Mouse (Mus musculus): ENCODE results near the gene Alkbh5. TPM values are rescaled to one million over a fixed set of nuclear protein-coding genes. Genes with fewer than 3 reads are reported as not detected.
"Not testable (repeated sequence)": the region's sequence is repeated elsewhere in the genome, so short reads cannot be mapped to it uniquely, and the experiment has no call there.

The Alkbh5 gene
- polyA plus RNA-seq, 1 experiment from 2014 or later = 23.6 TPM

DNA sequence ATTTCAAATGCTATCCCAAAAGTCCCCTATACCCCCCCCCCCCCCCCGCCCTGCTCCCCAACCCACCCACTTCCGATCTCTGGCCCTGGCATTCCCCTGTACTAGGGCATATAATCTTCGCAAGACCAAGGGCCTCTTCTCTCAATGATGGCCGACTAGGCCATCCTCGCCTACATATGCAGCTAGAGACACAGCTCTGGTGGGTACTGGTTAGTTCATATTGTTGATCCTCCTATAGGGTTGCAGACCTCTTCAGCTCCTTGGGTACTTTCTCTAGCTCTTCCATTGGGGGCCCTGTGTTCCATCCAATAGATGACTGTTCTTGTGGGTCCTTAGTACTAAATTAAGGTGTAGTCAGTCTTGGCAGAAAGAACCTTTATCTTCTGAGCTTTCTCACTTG is 7.0 kb downstream of the Alkbh5 start:
- WGBS (ENCODE audit: insufficient replicate concordance) = 80% methylated on average over 5 of the region's 5 CpGs
- Histone ChIP-seq H3K36me3 (peaks cover 42% of the 10 kb centered on the region), H3K4me1 (replicated peaks) (peaks cover 39% of the 10 kb centered on the region)
- DNase-seq; H3K27me3 ChIP-seq; ATAC-seq (ENCODE audit: low read depth); H3K4me3 ChIP-seq (replicated peaks); H3K9ac ChIP-seq; H3K9me3 ChIP-seq (replicated peaks); H3K27ac ChIP-seq; H3K4me2 ChIP-seq: not testable (repeated sequence)

DNA sequence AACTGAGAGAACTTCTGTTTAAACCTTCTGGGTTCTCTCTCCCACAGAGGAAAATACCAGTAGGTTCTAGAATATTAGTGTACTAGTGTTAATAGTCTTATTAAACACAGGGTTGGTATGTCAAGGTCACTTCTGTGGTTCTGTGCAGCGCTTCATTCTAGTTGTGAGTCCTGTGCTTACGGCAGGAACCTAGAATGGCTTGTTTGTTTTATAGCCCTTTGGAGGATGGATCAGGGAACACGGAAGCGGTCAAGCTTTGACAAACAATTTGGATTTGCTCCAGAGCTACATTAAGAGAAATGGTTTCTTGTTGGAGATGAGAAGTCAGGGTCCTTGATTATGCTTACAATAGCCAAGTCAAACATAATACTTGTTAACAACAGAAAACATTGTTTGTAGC is 9.3 kb downstream of the Alkbh5 start:
- Histone ChIP-seq H3K27ac (no peak overlapping the region), H3K9ac (no peak overlapping the region), H3K36me3 (peaks cover 63% of the 10 kb centered on the region), H3K4me1 (replicated peaks) (peaks cover 25% of the 10 kb centered on the region), H3K4me3 (replicated peaks) (no peak overlapping the region), H3K27me3 (no peaks in the 10 kb centered on the region), H3K9me3 (replicated peaks) (no peaks in the 10 kb centered on the region), H3K4me2 (no peak overlapping the region)
- ATAC-seq (ENCODE audit: low read depth) (no peak), DNase-seq (no peak)
- WGBS (ENCODE audit: insufficient replicate concordance) = 80% methylated on average over 4 of the region's 4 CpGs

DNA sequence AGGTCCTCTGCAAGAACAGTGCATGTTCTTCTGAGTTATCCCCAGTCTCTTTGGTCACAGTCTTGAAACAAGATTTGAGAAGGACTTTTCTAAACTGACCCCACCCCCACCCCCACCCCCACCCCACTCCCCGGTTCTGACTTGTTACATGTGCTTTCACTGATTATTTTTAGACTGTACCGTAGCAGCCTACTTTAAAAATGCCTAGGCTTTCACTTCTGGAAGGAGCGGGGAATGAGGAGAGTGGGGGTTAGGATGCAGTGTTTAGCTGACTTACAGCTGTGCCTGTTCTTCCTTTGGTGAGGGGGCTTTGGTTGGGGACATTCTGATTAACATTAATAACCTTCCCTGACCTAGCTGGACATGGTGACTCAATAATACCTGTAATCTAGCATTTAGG is 11.9 kb downstream of the Alkbh5 start:
- H3K9me3 ChIP-seq (replicated peaks) = no peaks in the 10 kb centered on the region
- DNase-seq (no peak), ATAC-seq (ENCODE audit: low read depth) (no peak)
- H3K36me3 ChIP-seq = peaks cover 73% of the 10 kb centered on the region
- WGBS (ENCODE audit: insufficient replicate concordance) = 84% methylated on average over 3 of the region's 3 CpGs
- peaks cover 14% of the 10 kb centered on the region for H3K4me1 ChIP-seq (replicated peaks)
- H3K4me2 ChIP-seq = no peak overlapping the region
- no peaks in the 10 kb centered on the region for H3K27me3 ChIP-seq
- no peak overlapping the region for H3K4me3 ChIP-seq (replicated peaks)
- no peak overlapping the region for H3K27ac ChIP-seq
- no peak overlapping the region for H3K9ac ChIP-seq

GRCm38 (mm10) chr11:60553091-60553490 is 16.9 kb downstream of the Alkbh5 start:
- H3K9ac ChIP-seq = no peak overlapping the region
- H3K4me2 ChIP-seq = no peak overlapping the region
- no peak overlapping the region for H3K4me3 ChIP-seq (replicated peaks)
- no peaks in the 10 kb centered on the region for H3K9me3 ChIP-seq (replicated peaks)
- H3K27me3 ChIP-seq = no peaks in the 10 kb centered on the region
- ATAC-seq (ENCODE audit: low read depth) = no peak
- no peak overlapping the region for H3K27ac ChIP-seq
- H3K4me1 ChIP-seq (replicated peaks) = no peaks in the 10 kb centered on the region
- no peak for DNase-seq
- peaks cover 96% of the 10 kb centered on the region for H3K36me3 ChIP-seq

DNA sequence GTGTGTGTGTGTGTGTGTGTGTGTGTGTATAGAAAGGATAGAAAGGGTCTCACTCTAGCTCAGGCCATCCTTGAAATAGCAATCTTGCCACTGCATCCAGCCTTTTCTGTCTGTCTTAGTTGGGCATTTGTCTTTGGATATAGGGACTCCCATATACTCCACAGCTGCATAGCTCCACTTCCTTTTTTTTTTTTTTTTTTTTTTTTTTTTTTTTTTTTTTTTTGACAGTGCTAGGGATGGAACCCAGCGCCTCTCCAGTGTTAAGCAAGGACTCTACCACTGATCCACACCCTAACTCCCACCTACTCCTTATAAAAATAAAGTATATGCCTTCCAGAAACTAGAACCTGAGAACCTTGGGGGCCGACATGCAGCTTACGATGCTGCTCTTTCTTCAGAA is 21.5 kb downstream of the Alkbh5 start:
- H3K9ac ChIP-seq = no peak overlapping the region
- WGBS (ENCODE audit: insufficient replicate concordance) = 82% methylated on average over 3 of the region's 3 CpGs
- no peak for DNase-seq
- no peaks in the 10 kb centered on the region for H3K9me3 ChIP-seq (replicated peaks)
- no peak overlapping the region for H3K4me3 ChIP-seq (replicated peaks)
- H3K36me3 ChIP-seq = peaks cover 70% of the 10 kb centered on the region
- H3K27ac ChIP-seq = no peak overlapping the region
- ATAC-seq (ENCODE audit: low read depth) = no peak
- H3K4me2 ChIP-seq = no peak overlapping the region
- no peaks in the 10 kb centered on the region for H3K4me1 ChIP-seq (replicated peaks)
- no peaks in the 10 kb centered on the region for H3K27me3 ChIP-seq

DNA sequence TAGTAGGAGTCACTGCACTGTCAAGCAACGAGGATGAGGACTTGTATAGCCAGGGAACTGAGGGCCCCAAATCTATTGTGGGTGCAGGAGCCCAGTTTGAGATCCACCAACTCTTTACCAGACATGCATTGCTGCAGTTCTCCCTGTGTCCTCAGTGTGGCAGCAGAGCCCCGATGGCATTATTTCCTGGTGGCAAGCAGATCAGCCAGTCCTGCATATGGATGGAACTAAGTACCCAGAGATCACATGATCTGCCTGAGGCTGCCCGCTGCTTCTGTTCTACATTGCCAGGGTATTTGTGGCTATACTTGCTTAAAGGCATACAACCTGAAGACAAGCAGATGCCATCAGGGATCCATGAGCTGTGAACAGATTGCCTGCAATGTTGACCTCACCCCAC is 23.2 kb downstream of the Alkbh5 start:
- peak; percentile 38 for DNase-seq

GRCm38 (mm10) chr11:60574006-60574405 is 37.8 kb downstream of the Alkbh5 start:
- not testable (repeated sequence) for ATAC-seq (ENCODE audit: low read depth); H3K36me3 ChIP-seq; H3K27me3 ChIP-seq; H3K4me1 ChIP-seq (replicated peaks); H3K9me3 ChIP-seq (replicated peaks); H3K27ac ChIP-seq; DNase-seq; H3K4me3 ChIP-seq (replicated peaks); H3K4me2 ChIP-seq; H3K9ac ChIP-seq
- WGBS (ENCODE audit: insufficient replicate concordance) = 75% methylated on average over 11 of the region's 12 CpGs

More for the DNA sequence above, 23.2 kb downstream of the Alkbh5 start:
- peaks cover 53% of the 10 kb centered on the region for H3K36me3 ChIP-seq
- no peak overlapping the region for H3K4me2 ChIP-seq
- no peak for ATAC-seq (ENCODE audit: low read depth)
- no peak overlapping the region for H3K27ac ChIP-seq
- no peak overlapping the region for H3K9ac ChIP-seq
- 12% methylated on average over 3 of the region's 3 CpGs for WGBS (ENCODE audit: insufficient replicate concordance)
- no peaks in the 10 kb centered on the region for H3K27me3 ChIP-seq
- H3K9me3 ChIP-seq (replicated peaks) = no peaks in the 10 kb centered on the region
- H3K4me3 ChIP-seq (replicated peaks) = no peak overlapping the region
- H3K4me1 ChIP-seq (replicated peaks) = no peaks in the 10 kb centered on the region

Other genes starting within 250 kb of the Alkbh5 start
- gene Tom1l2, start 183.5 kb upstream of the Alkbh5 start, polyA plus RNA-seq (2015; fragmentation: Nextera tagmentation; extraction: Ambion mirVana) = 4.6 and 5.1 TPM in 2 replicates
- gene Drc3, start 183.1 kb upstream of the Alkbh5 start, polyA plus RNA-seq (2015; fragmentation: Nextera tagmentation; extraction: Ambion mirVana) = 0.33 and 0.56 TPM in 2 replicates
- 9.9 and 12.8 TPM in 2 replicates for gene Gid4, start 119.2 kb upstream of the Alkbh5 start, polyA plus RNA-seq (2015; fragmentation: Nextera tagmentation; extraction: Ambion mirVana)
- 43.5 and 44.0 TPM in 2 replicates for gene Atpaf2, start 117.9 kb upstream of the Alkbh5 start, polyA plus RNA-seq (2015; fragmentation: Nextera tagmentation; extraction: Ambion mirVana)
- 47.6 and 52.3 TPM in 2 replicates for gene Drg2, start 81.8 kb upstream of the Alkbh5 start, polyA plus RNA-seq (2015; fragmentation: Nextera tagmentation; extraction: Ambion mirVana)
- gene Myo15, start 67.0 kb upstream of the Alkbh5 start, polyA plus RNA-seq (2015; fragmentation: Nextera tagmentation; extraction: Ambion mirVana) = 0.16 and 0.21 TPM in 2 replicates
- 11.2 and 12.4 TPM in 2 replicates for gene Llgl1, start 163.3 kb downstream of the Alkbh5 start, polyA plus RNA-seq (2015; fragmentation: Nextera tagmentation; extraction: Ambion mirVana)
- gene Flii, start 190.9 kb downstream of the Alkbh5 start, polyA plus RNA-seq (2015; fragmentation: Nextera tagmentation; extraction: Ambion mirVana) = 25.2 and 28.7 TPM in 2 replicates
- gene Mief2, start 192.0 kb downstream of the Alkbh5 start, polyA plus RNA-seq (2015; fragmentation: Nextera tagmentation; extraction: Ambion mirVana) = 3.0 and 3.6 TPM in 2 replicates
- 6.7 and 8.5 TPM in 2 replicates for gene Top3a, start 241.0 kb downstream of the Alkbh5 start, polyA plus RNA-seq (2015; fragmentation: Nextera tagmentation; extraction: Ambion mirVana)
- gene Smcr8, start 241.1 kb downstream of the Alkbh5 start, polyA plus RNA-seq (2015; fragmentation: Nextera tagmentation; extraction: Ambion mirVana) = 2.2 and 3.2 TPM in 2 replicates

Data from liver, embryonic 13.5 days (tissue).